Mouse (Mus musculus): Measurements from ENCODE around the gene Aff2. TPM values are rescaled to one million over a fixed set of nuclear protein-coding genes. Genes with fewer than 3 reads are reported as not detected.

The Aff2 gene
- polyA plus RNA-seq, 1 experiment = 8.2 TPM

GRCm38 (mm10) chrX:69438422-69438821, 78.3 kb downstream of the Aff2 start:
- H3K27ac ChIP-seq (ENCODE audit: insufficient read depth, low read length) = no peak overlapping the region
- no peak for TF ChIP-seq CTCF (IDR thresholded peaks at IDR 0.05; ENCODE audit: borderline replicate concordance, insufficient read depth, low read length)
- no peak for TF ChIP-seq POLR2A (IDR thresholded peaks at IDR 0.05; ENCODE audit: low read depth, low read length)
- no peaks in the 10 kb centered on the region for H3K4me1 ChIP-seq (ENCODE audit: control insufficient read depth, insufficient read depth, low read length)
- H3K4me3 ChIP-seq (ENCODE audit: insufficient read depth, low read length) = no peak overlapping the region

DNA sequence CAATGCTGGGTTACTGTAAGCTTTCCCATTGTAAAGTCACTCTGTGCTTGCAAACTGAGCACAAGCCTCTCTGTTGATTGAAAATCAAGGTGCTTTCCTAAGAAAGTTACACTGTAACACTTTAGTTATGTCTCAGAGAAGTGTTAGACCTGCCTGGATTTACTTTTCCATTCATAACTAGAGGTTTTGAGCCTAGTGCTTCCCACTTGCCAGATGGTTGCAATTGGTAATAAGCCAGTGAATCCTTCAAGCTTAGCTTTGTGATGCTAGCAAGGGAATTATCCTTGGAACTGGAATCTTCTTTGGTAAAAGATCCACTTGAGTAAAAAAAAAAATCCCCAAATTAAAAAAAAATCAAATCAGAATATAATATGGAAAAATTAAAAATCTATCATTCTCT, 81.8 kb downstream of the Aff2 start:
- TF ChIP-seq CTCF (IDR thresholded peaks at IDR 0.05; ENCODE audit: borderline replicate concordance, insufficient read depth, low read length) = no peak
- no peak for TF ChIP-seq POLR2A (IDR thresholded peaks at IDR 0.05; ENCODE audit: low read depth, low read length)
- H3K27ac ChIP-seq (ENCODE audit: insufficient read depth, low read length) = no peak overlapping the region
- no peaks in the 10 kb centered on the region for H3K4me1 ChIP-seq (ENCODE audit: control insufficient read depth, insufficient read depth, low read length)
- H3K4me3 ChIP-seq (ENCODE audit: insufficient read depth, low read length) = no peak overlapping the region

GRCm38 (mm10) chrX:69460896-69461295, 100.8 kb downstream of the Aff2 start:
- TF ChIP-seq POLR2A (IDR thresholded peaks at IDR 0.05; ENCODE audit: low read depth, low read length) (no peak), CTCF (IDR thresholded peaks at IDR 0.05; ENCODE audit: borderline replicate concordance, insufficient read depth, low read length) (no peak)
- no peak overlapping the region for H3K27ac ChIP-seq (ENCODE audit: insufficient read depth, low read length)
- no peaks in the 10 kb centered on the region for H3K4me1 ChIP-seq (ENCODE audit: control insufficient read depth, insufficient read depth, low read length)
- H3K4me3 ChIP-seq (ENCODE audit: insufficient read depth, low read length) = no peak overlapping the region

- TF ChIP-seq CTCF (IDR thresholded peaks at IDR 0.05; ENCODE audit: borderline replicate concordance, insufficient read depth, low read length) (no peak), POLR2A (IDR thresholded peaks at IDR 0.05; ENCODE audit: low read depth, low read length) (no peak)
- no peak overlapping the region for H3K27ac ChIP-seq (ENCODE audit: insufficient read depth, low read length)
- no peaks in the 10 kb centered on the region for H3K4me1 ChIP-seq (ENCODE audit: control insufficient read depth, insufficient read depth, low read length)
- H3K4me3 ChIP-seq (ENCODE audit: insufficient read depth, low read length) = no peak overlapping the region
Observed at GRCm38 (mm10) chrX:69502061-69502460, 142.0 kb downstream of the Aff2 start.

DNA sequence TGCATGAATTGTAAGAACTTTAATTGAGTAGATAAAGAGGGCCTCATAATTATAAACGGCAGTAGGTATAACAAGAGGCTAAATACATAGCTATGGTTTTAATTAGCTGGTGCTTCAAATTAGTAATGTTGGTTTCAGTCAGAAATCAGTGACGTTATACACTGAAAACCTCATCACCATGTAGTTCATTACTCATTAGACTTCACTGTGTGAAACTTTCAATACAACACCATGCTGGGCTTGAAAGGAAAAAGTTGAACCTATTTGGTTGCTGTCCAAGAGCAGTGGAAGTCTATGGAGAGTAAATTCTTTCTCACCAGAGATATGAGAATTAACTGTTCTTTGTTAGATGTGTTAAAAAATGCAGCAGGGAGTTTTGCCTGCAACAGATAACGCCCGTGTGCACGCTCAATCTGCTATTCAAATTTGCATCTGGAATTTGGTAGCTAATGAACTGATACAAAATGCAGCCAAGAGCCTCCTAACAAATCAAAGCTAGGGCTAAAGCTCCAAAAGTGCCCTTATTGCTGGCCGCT, 158.0 kb downstream of the Aff2 start:
- TF ChIP-seq CTCF (IDR thresholded peaks at IDR 0.05; ENCODE audit: borderline replicate concordance, insufficient read depth, low read length) (no peak), POLR2A (IDR thresholded peaks at IDR 0.05; ENCODE audit: low read depth, low read length) (no peak)
- Histone ChIP-seq H3K27ac (ENCODE audit: insufficient read depth, low read length) (no peak overlapping the region), H3K4me3 (ENCODE audit: insufficient read depth, low read length) (no peak overlapping the region), H3K4me1 (ENCODE audit: control insufficient read depth, insufficient read depth, low read length) (no peaks in the 10 kb centered on the region)

GRCm38 (mm10) chrX:69540811-69541210, 180.7 kb downstream of the Aff2 start:
- H3K4me1 ChIP-seq (ENCODE audit: control insufficient read depth, insufficient read depth, low read length) = no peaks in the 10 kb centered on the region
- no peak overlapping the region for H3K27ac ChIP-seq (ENCODE audit: insufficient read depth, low read length)
- TF ChIP-seq POLR2A (IDR thresholded peaks at IDR 0.05; ENCODE audit: low read depth, low read length) = no peak
- no peak for TF ChIP-seq CTCF (IDR thresholded peaks at IDR 0.05; ENCODE audit: borderline replicate concordance, insufficient read depth, low read length)
- no peak overlapping the region for H3K4me3 ChIP-seq (ENCODE audit: insufficient read depth, low read length)

GRCm38 (mm10) chrX:69579903-69580459, 219.9 kb downstream of the Aff2 start:
- H3K4me3 ChIP-seq (ENCODE audit: insufficient read depth, low read length) = no peak overlapping the region
- TF ChIP-seq POLR2A (IDR thresholded peaks at IDR 0.05; ENCODE audit: low read depth, low read length) (no peak), CTCF (IDR thresholded peaks at IDR 0.05; ENCODE audit: borderline replicate concordance, insufficient read depth, low read length) (no peak)
- no peak overlapping the region for H3K27ac ChIP-seq (ENCODE audit: insufficient read depth, low read length)
- H3K4me1 ChIP-seq (ENCODE audit: control insufficient read depth, insufficient read depth, low read length) = no peaks in the 10 kb centered on the region

DNA sequence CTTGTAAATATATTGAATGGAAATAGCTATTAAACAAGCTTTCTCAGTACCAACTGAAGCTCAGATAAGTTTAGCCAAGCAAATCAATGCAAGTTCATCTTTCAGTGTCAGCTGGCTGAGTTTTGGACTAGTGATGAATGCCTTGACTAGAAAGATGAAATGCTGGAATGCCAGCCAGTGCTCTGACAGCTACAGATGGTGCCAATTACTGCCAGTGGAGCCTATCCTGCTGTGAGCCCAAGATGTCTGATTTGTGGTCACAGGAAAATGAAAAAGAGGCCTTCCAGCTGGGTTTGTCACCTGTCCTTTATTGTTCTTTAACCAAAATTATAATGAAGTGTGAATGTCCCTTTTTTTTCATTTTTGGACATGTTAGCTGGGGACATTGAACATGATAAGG, 248.7 kb downstream of the Aff2 start:
- TF ChIP-seq CTCF (IDR thresholded peaks at IDR 0.05; ENCODE audit: borderline replicate concordance, insufficient read depth, low read length) (no peak), POLR2A (IDR thresholded peaks at IDR 0.05; ENCODE audit: low read depth, low read length) (no peak)
- Histone ChIP-seq H3K4me1 (ENCODE audit: control insufficient read depth, insufficient read depth, low read length) (no peaks in the 10 kb centered on the region), H3K4me3 (ENCODE audit: insufficient read depth, low read length) (no peak overlapping the region), H3K27ac (ENCODE audit: insufficient read depth, low read length) (no peak overlapping the region)

GRCm38 (mm10) chrX:69663038-69663437, 302.9 kb downstream of the Aff2 start:
- Histone ChIP-seq H3K27ac (ENCODE audit: insufficient read depth, low read length) (no peak overlapping the region), H3K4me1 (ENCODE audit: control insufficient read depth, insufficient read depth, low read length) (no peaks in the 10 kb centered on the region), H3K4me3 (ENCODE audit: insufficient read depth, low read length) (no peak overlapping the region)
- TF ChIP-seq POLR2A (IDR thresholded peaks at IDR 0.05; ENCODE audit: low read depth, low read length) = no peak
- TF ChIP-seq CTCF (IDR thresholded peaks at IDR 0.05; ENCODE audit: borderline replicate concordance, insufficient read depth, low read length) = no peak

- Histone ChIP-seq H3K4me1 (ENCODE audit: control insufficient read depth, insufficient read depth, low read length) (no peaks in the 10 kb centered on the region), H3K4me3 (ENCODE audit: insufficient read depth, low read length) (no peak overlapping the region), H3K27ac (ENCODE audit: insufficient read depth, low read length) (no peak overlapping the region)
- TF ChIP-seq POLR2A (IDR thresholded peaks at IDR 0.05; ENCODE audit: low read depth, low read length) (no peak), CTCF (IDR thresholded peaks at IDR 0.05; ENCODE audit: borderline replicate concordance, insufficient read depth, low read length) (no peak)
Observed at GRCm38 (mm10) chrX:69666145-69666677, 306.1 kb downstream of the Aff2 start.
